Mouse (Mus musculus): ENCODE results near the gene Ccdc85b. TPM values are rescaled to one million over a fixed set of nuclear protein-coding genes. Genes with fewer than 3 reads are reported as not detected.
"Not testable (repeated sequence)": the region's sequence is repeated elsewhere in the genome, so short reads cannot be mapped to it uniquely, and the experiment has no call there.

Ccdc85b gene
- polyA plus RNA-seq, 1 experiment from 2014 or later = 8.0 TPM

DNA sequence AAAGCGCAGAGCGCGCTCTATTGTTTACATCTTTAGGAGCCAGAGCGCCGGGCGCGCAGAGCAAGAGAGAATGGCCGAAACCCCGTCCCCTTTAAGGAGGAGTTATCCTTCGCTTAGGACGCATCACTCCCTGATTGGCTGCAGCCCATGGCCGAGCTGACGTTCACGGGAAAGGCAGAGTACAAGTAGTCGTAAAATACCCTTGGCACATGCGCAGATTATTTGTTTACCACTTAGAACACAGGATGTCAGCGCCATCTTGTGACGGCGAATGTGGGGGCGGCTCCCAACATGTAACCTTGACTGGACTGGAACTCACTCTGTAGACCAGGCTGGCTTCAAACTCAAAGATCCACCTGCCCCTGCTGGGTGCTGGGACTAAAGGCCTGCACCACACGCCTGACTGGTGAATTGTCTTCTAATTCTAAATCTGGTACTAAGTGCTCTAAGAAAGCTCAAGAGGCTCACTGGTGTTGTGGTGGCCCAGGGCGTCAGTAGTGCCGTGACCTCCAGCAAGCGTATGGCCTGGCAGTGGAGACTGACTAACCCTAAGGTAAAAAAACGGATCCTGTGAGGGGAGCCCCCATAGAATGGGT, 51.1 kb downstream of the Ccdc85b start:
- peak; percentile 87 for ATAC-seq (ENCODE audit: low read depth)
- Histone ChIP-seq H3K9ac (replicated peaks; ENCODE audit: low read depth, low read length) (peak overlapping the region; percentile 66), H3K4me2 (ENCODE audit: low read depth, low read length) (peak overlapping the region; percentile 90), H3K27ac (ENCODE audit: low read depth, low read length) (peak overlapping the region; percentile 88), H3K4me3 (ENCODE audit: low read depth, low read length) (peak overlapping the region; percentile 58), H3K4me1 (ENCODE audit: control insufficient read depth, insufficient read depth, low read length) (peaks cover 11% of the 10 kb centered on the region)
- not testable (repeated sequence) for H3K9me3 ChIP-seq (ENCODE audit: control insufficient read depth, low read length); H3K27me3 ChIP-seq (ENCODE audit: control insufficient read depth, insufficient read depth, low read length); H3K36me3 ChIP-seq (ENCODE audit: control insufficient read depth, insufficient read depth, low read length)
- WGBS = 10% methylated on average over 21 of the region's 25 CpGs

DNA sequence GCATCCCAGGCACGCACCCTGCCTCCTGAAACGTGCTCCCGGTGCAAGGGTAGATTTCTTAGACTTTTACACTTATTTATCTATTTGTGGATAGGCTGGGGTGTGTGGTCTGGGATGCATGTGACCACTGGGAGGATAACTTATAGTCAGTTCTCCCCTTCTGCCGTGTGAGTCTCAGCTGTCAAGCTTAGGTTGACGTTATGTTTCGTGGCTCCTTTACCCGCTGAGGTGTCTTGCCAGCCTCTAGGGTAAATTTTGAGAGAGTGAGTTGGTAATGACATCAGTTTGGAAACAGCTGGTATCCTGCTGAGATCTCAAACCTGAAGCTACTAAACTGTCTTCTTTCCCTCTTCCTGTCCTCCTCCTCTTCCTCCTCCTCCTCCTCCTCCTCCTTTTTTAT, 51.8 kb downstream of the Ccdc85b start:
- ATAC-seq (ENCODE audit: low read depth) = no peak
- H3K27ac ChIP-seq (ENCODE audit: low read depth, low read length) = peak overlapping the region; percentile 29; the same call in 1 of the 2 replicates
- no peaks in the 10 kb centered on the region for H3K9me3 ChIP-seq (ENCODE audit: control insufficient read depth, low read length)
- peak overlapping the region; percentile 8; the same call in 1 of the 2 replicates for H3K9ac ChIP-seq (replicated peaks; ENCODE audit: low read depth, low read length)
- H3K4me3 ChIP-seq (ENCODE audit: low read depth, low read length) = peak overlapping the region; percentile 23
- H3K4me2 ChIP-seq (ENCODE audit: low read depth, low read length) = peak overlapping the region; percentile 45
- peaks cover 11% of the 10 kb centered on the region for H3K4me1 ChIP-seq (ENCODE audit: control insufficient read depth, insufficient read depth, low read length)
- no peaks in the 10 kb centered on the region for H3K27me3 ChIP-seq (ENCODE audit: control insufficient read depth, insufficient read depth, low read length)
- H3K36me3 ChIP-seq (ENCODE audit: control insufficient read depth, insufficient read depth, low read length) = no peaks in the 10 kb centered on the region
- WGBS = 19% methylated on average over 7 of the region's 7 CpGs

Other genes with a start within 250 kb of the Ccdc85b start
- 56.9 TPM in 2 replicates for gene Pacs1, start 184.8 kb downstream of the Ccdc85b start, polyA plus RNA-seq (2014; fragmentation: Nextera tagmentation; extraction: Ambion mirVana)
- 321 and 329 TPM in 2 replicates for gene Sf3b2, start 162.4 kb downstream of the Ccdc85b start, polyA plus RNA-seq (2014; fragmentation: Nextera tagmentation; extraction: Ambion mirVana)
- 31.0 and 38.3 TPM in 2 replicates for gene Gal3st3, start 159.6 kb downstream of the Ccdc85b start, polyA plus RNA-seq (2014; fragmentation: Nextera tagmentation; extraction: Ambion mirVana)
- gene Catsper1, start 122.2 kb downstream of the Ccdc85b start, polyA plus RNA-seq (2014; fragmentation: Nextera tagmentation; extraction: Ambion mirVana) = not detected in 2 replicates
- 10.7 and 10.8 TPM in 2 replicates for gene Cst6, start 108.3 kb downstream of the Ccdc85b start, polyA plus RNA-seq (2014; fragmentation: Nextera tagmentation; extraction: Ambion mirVana)
- 38.7 and 41.6 TPM in 2 replicates for gene Eif1ad, start 91.2 kb downstream of the Ccdc85b start, polyA plus RNA-seq (2014; fragmentation: Nextera tagmentation; extraction: Ambion mirVana)
- 274 and 327 TPM in 2 replicates for gene Banf1, start 90.7 kb downstream of the Ccdc85b start, polyA plus RNA-seq (2014; fragmentation: Nextera tagmentation; extraction: Ambion mirVana)
- gene Sart1, start 69.2 kb downstream of the Ccdc85b start, polyA plus RNA-seq (2014; fragmentation: Nextera tagmentation; extraction: Ambion mirVana) = 55.6 and 69.2 TPM in 2 replicates
- gene Tsga10ip, start 55.4 kb downstream of the Ccdc85b start, polyA plus RNA-seq (2014; fragmentation: Nextera tagmentation; extraction: Ambion mirVana) = not detected in 2 replicates
- 208 and 254 TPM in 2 replicates for gene Drap1, start 32.9 kb downstream of the Ccdc85b start, polyA plus RNA-seq (2014; fragmentation: Nextera tagmentation; extraction: Ambion mirVana)
- gene AI837181, start 32.8 kb downstream of the Ccdc85b start, polyA plus RNA-seq (2014; fragmentation: Nextera tagmentation; extraction: Ambion mirVana) = 57.0 and 67.2 TPM in 2 replicates
- gene Fosl1, start 10.3 kb downstream of the Ccdc85b start, polyA plus RNA-seq (2014; fragmentation: Nextera tagmentation; extraction: Ambion mirVana) = not detected in 2 replicates
- 169 and 179 TPM in 2 replicates for gene Fibp, start 2.7 kb upstream of the Ccdc85b start, polyA plus RNA-seq (2014; fragmentation: Nextera tagmentation; extraction: Ambion mirVana)
- gene Ctsw, start 10.6 kb upstream of the Ccdc85b start, polyA plus RNA-seq (2014; fragmentation: Nextera tagmentation; extraction: Ambion mirVana) = 4.2 and 4.4 TPM in 2 replicates
- gene Efemp2, start 16.1 kb upstream of the Ccdc85b start, polyA plus RNA-seq (2014; fragmentation: Nextera tagmentation; extraction: Ambion mirVana) = 30.4 and 45.1 TPM in 2 replicates
- 43.6 and 45.3 TPM in 2 replicates for gene Mus81, start 30.5 kb upstream of the Ccdc85b start, polyA plus RNA-seq (2014; fragmentation: Nextera tagmentation; extraction: Ambion mirVana)
- gene Cfl1, start 32.6 kb upstream of the Ccdc85b start, polyA plus RNA-seq (2014; fragmentation: Nextera tagmentation; extraction: Ambion mirVana) = 3,473 and 3,739 TPM in 2 replicates
- gene 1700020D05Rik, start 45.9 kb upstream of the Ccdc85b start, polyA plus RNA-seq (2014; fragmentation: Nextera tagmentation; extraction: Ambion mirVana) = 0.71 and 0.75 TPM in 2 replicates
- gene Snx32, start 52.6 kb upstream of the Ccdc85b start, polyA plus RNA-seq (2014; fragmentation: Nextera tagmentation; extraction: Ambion mirVana) = 95.2 and 107 TPM in 2 replicates
- 0.14 TPM in 1 of 2 replicates, not detected in the other for gene Ovol1, start 102.8 kb upstream of the Ccdc85b start, polyA plus RNA-seq (2014; fragmentation: Nextera tagmentation; extraction: Ambion mirVana)
- 2.6 and 3.7 TPM in 2 replicates for gene Ap5b1, start 110.1 kb upstream of the Ccdc85b start, polyA plus RNA-seq (2014; fragmentation: Nextera tagmentation; extraction: Ambion mirVana)
- 49.8 and 51.7 TPM in 2 replicates for gene Rnaseh2c, start 144.0 kb upstream of the Ccdc85b start, polyA plus RNA-seq (2014; fragmentation: Nextera tagmentation; extraction: Ambion mirVana)
- 45.6 and 47.3 TPM in 2 replicates for gene Kat5, start 152.3 kb upstream of the Ccdc85b start, polyA plus RNA-seq (2014; fragmentation: Nextera tagmentation; extraction: Ambion mirVana)
- gene Rela, start 179.6 kb upstream of the Ccdc85b start, polyA plus RNA-seq (2014; fragmentation: Nextera tagmentation; extraction: Ambion mirVana) = 26.9 and 31.0 TPM in 2 replicates
- gene Sipa1, start 205.8 kb upstream of the Ccdc85b start, polyA plus RNA-seq (2014; fragmentation: Nextera tagmentation; extraction: Ambion mirVana) = 7.7 and 12.6 TPM in 2 replicates
- 6.8 and 11.1 TPM in 2 replicates for gene Map3k11, start 230.8 kb upstream of the Ccdc85b start, polyA plus RNA-seq (2014; fragmentation: Nextera tagmentation; extraction: Ambion mirVana)
- 34.4 and 34.5 TPM in 2 replicates for gene Pcnx3, start 231.0 kb upstream of the Ccdc85b start, polyA plus RNA-seq (2014; fragmentation: Nextera tagmentation; extraction: Ambion mirVana)
- not detected in 2 replicates for gene Kcnk7, start 246.5 kb upstream of the Ccdc85b start, polyA plus RNA-seq (2014; fragmentation: Nextera tagmentation; extraction: Ambion mirVana)